Mouse (Mus musculus) layer of hippocampus, postnatal 25 days (tissue): ENCODE data around the gene Olfr27. TPM values are rescaled to one million over a fixed set of nuclear protein-coding genes. Genes with fewer than 3 reads are reported as not detected.

Experiments
- DNase-seq, 2 experiments: peaks; one replicate each; pipeline ENCODE4 v3.0.0; 2022; ENCODE audit warnings: mixed read lengths in 2 of 2, low spot score in 1 of 2; ENCODE audit errors: extremely low spot score in 1 of 2
- total RNA-seq, 2 experiments: library from RNA; stranded (reverse); gene quantifications; 2 replicates each; pipeline ENCODE4 v1.2.3; 2021

Gene Olfr27
- not detected for total RNA-seq

- no peak for DNase-seq
These were observed at the start of gene Olfr27 for GRCm38 (mm10) chr9:39127831-39128230. Gene Olfr27, plus strand, starts transcription at chr9:39128131.

DNA sequence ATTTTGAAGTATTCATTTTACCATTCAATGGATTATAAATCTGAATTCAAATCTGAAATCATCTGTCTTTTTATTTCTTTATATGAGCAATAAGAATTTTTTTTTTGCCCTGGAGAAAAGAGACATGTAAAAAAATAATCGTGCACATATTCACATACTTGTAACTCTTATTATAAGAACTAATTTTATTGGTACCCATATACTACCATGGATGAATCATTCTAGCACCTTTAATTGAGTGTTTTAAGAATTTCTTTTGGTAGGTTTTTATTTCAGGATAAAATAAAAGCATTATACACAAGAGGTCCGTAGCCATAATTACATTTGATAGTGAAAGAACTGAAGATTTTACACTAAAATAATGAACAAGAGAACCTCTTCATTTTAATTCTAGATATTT is 49.1 kb upstream of the Olfr27 start, which contains the start of gene Olfr938:
Gene Olfr938 (minus strand): TSS at position 101 of the 400 bp plus-strand sequence.
- no peak for DNase-seq

- DNase-seq, result no peak
These were observed 605 bp upstream of the Olfr27 start for GRCm38 (mm10) chr9:39127326-39127725.

GRCm38 (mm10) chr9:39152401-39152800 is 24.5 kb downstream of the Olfr27 start:
- DNase-seq, result no peak

DNA sequence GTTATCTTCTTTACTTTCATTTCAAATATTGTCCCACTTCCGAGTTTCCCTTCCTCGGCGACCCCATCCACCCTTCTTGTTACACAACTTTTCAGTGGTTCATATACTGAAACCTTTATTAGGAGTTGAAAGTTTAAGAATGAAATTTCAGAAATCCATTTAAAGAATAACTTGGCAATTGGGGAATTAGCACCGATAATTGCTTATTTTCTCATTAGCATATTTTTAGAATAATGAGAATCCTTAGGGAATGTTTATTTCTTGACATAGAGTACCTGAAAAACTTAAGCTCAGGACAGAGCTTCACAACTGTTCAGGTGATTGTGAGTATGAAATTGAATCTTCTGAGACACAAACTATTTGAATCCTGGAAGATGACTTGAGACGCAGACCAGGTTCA is 38.1 kb downstream of the Olfr27 start, which contains the start of gene Olfr943:
Gene Olfr943 (plus strand): TSS at position 301 of the 400 bp plus-strand sequence.
- DNase-seq, result no peak

Other genes with a start within 250 kb of the Olfr27 start
- gene Olfr930, start 198.3 kb upstream of the Olfr27 start, total RNA-seq, result not detected
- gene Olfr933, start 155.8 kb upstream of the Olfr27 start, total RNA-seq, result not detected
- gene Olfr934, start 139.8 kb upstream of the Olfr27 start, total RNA-seq, result not detected
- gene Olfr935, start 128.4 kb upstream of the Olfr27 start, total RNA-seq, result not detected
- not detected for gene Olfr146, start 104.8 kb upstream of the Olfr27 start, total RNA-seq
- gene Olfr937, start 63.2 kb upstream of the Olfr27 start, total RNA-seq, result not detected
- not detected for gene Olfr938, start 49.2 kb upstream of the Olfr27 start, total RNA-seq
- gene Olfr943, start 38.2 kb downstream of the Olfr27 start, total RNA-seq, result not detected
- gene Olfr944, start 73.8 kb downstream of the Olfr27 start, total RNA-seq, result not detected
- not detected for gene Olfr1537, start 121.9 kb downstream of the Olfr27 start, total RNA-seq
- gene Olfr945, start 148.7 kb downstream of the Olfr27 start, total RNA-seq, result not detected
- gene Olfr948, start 197.9 kb downstream of the Olfr27 start, total RNA-seq, result not detected